Mouse (Mus musculus): ENCODE data around the gene Runx2.

GRCm38 (mm10) chr17:44455681-44456600 lies 358.7 kb downstream of the Runx2 start:
- no peak for TF ChIP-seq POLR2A (IDR thresholded peaks at IDR 0.05; ENCODE audit: borderline replicate concordance, control insufficient read depth, low read depth, low read length)
- peak; percentile 62 for TF ChIP-seq CTCF (IDR thresholded peaks at IDR 0.05; ENCODE audit: control insufficient read depth, insufficient read depth, low read length)
